Mouse (Mus musculus) kidney, embryonic 16.5 days (tissue): ENCODE measurements at regions not wholly inside any gene's neighbourhood (a gene's known extent, or its start where the extent isn't known, plus 50 kb on each side); places are given as distances from the start of the nearest gene placed in this dataset.
A peak's percentile ranks its signal among the peaks of the same experiment; 100 is the strongest.

ENCODE experiments used
- ATAC-seq: fragments of 200-750 bp; cut with Nextera tagmentation; 2 replicates; pipeline ENCODE4 v1.8.0; 2017; ENCODE audit warnings: moderate TSS enrichment; ENCODE audit not compliant: low FRiP score, low TSS enrichment
- H3K27ac ChIP-seq: fragments of 300-500 bp; sonication (generic); 2 replicates; pipeline ENCODE4 v1.5.1; 2014; ENCODE audit warnings: low read length
- H3K27me3 ChIP-seq: fragments of 300-500 bp; sonication (generic); 2 replicates; pipeline ENCODE4 v1.6.1; 2014; ENCODE audit warnings: low read length, control low read depth, mixed read lengths; ENCODE audit not compliant: insufficient read depth
- H3K36me3 ChIP-seq: fragments of 300-500 bp; sonication (generic); 2 replicates; pipeline ENCODE4 v1.6.1; 2014; ENCODE audit warnings: low read length, control low read depth, mixed read lengths; ENCODE audit not compliant: insufficient read depth
- H3K4me1 ChIP-seq: fragments of 300-500 bp; sonication (generic); 2 replicates; pipeline ENCODE4 v1.6.1; 2014; ENCODE audit warnings: low read length, control low read depth, mixed read lengths; ENCODE audit not compliant: insufficient read depth
- H3K4me2 ChIP-seq: fragments of 300-500 bp; sonication (generic); replicated peaks from 2 replicates; pipeline ENCODE4 v1.6.1; 2014; ENCODE audit warnings: low read depth, low read length
- H3K4me3 ChIP-seq: fragments of 300-500 bp; sonication (generic); 2 replicates; pipeline ENCODE4 v1.5.1; 2014; ENCODE audit warnings: mild to moderate bottlenecking, low read length
- H3K9ac ChIP-seq: fragments of 300-500 bp; sonication (generic); replicated peaks from 2 replicates; pipeline ENCODE4 v1.6.1; 2014; ENCODE audit warnings: low read length
- H3K9me3 ChIP-seq: fragments of 300-500 bp; sonication (generic); 2 replicates; pipeline ENCODE4 v1.6.1; 2016; ENCODE audit warnings: low read length, control low read depth
- WGBS: fragments of 180-500 bp; shearing (Covaris S2); extraction: QIAGEN DNeasy Blood & Tissue Kit; methylation state at CpG from one replicate; pipeline ENCODE4 v1.1.7; 2014; 5-methylcytosine and 5-hydroxymethylcytosine counted together

GRCm38 (mm10) chr2:174864657-174865056, 104.2 kb downstream of the Edn3 start:
- peaks cover 25% of the 10 kb centered on the region for H3K4me1 ChIP-seq
- 25% methylated on average over 3 of the region's 3 CpGs for WGBS
- no peaks in the 10 kb centered on the region for H3K27me3 ChIP-seq
- no peak overlapping the region for H3K9ac ChIP-seq
- H3K4me2 ChIP-seq: no peak overlapping the region
- ATAC-seq: no peak
- H3K36me3 ChIP-seq: no peaks in the 10 kb centered on the region
- no peaks in the 10 kb centered on the region for H3K9me3 ChIP-seq
- no peak overlapping the region for H3K4me3 ChIP-seq
- H3K27ac ChIP-seq: peak overlapping the region; percentile 9; the same call in 1 of the 2 replicates

- WGBS: 73% methylated on average over 8 of the region's 8 CpGs
- Histone ChIP-seq H3K27ac (peak overlapping the region; percentile 52), H3K4me3 (no peak overlapping the region)
These were observed 106.1 kb downstream of the Edn3 start for GRCm38 (mm10) chr2:174866546-174866945.

GRCm38 (mm10) chr2:174867397-174867796, 107.0 kb downstream of the Edn3 start:
- no peaks in the 10 kb centered on the region for H3K36me3 ChIP-seq
- no peak overlapping the region for H3K9ac ChIP-seq
- ATAC-seq: no peak
- H3K27me3 ChIP-seq: no peaks in the 10 kb centered on the region
- WGBS: 41% methylated on average over 5 of the region's 5 CpGs
- H3K9me3 ChIP-seq: no peaks in the 10 kb centered on the region
- H3K4me1 ChIP-seq: peaks cover 29% of the 10 kb centered on the region
- no peak overlapping the region for H3K4me3 ChIP-seq
- no peak overlapping the region for H3K27ac ChIP-seq
- no peak overlapping the region for H3K4me2 ChIP-seq

More at GRCm38 (mm10) chr2:174866546-174866945, 106.1 kb downstream of the Edn3 start:
- no peaks in the 10 kb centered on the region for H3K9me3 ChIP-seq
- H3K4me1 ChIP-seq: peaks cover 24% of the 10 kb centered on the region
- H3K9ac ChIP-seq: no peak overlapping the region
- ATAC-seq: no peak
- H3K27me3 ChIP-seq: no peaks in the 10 kb centered on the region
- no peak overlapping the region for H3K4me2 ChIP-seq
- no peaks in the 10 kb centered on the region for H3K36me3 ChIP-seq

GRCm38 (mm10) chr2:174868186-174868585, 107.8 kb downstream of the Edn3 start:
- Histone ChIP-seq H3K4me2 (no peak overlapping the region), H3K4me1 (peaks cover 29% of the 10 kb centered on the region), H3K36me3 (no peaks in the 10 kb centered on the region), H3K4me3 (no peak overlapping the region), H3K9me3 (no peaks in the 10 kb centered on the region), H3K9ac (no peak overlapping the region), H3K27ac (peak overlapping the region; percentile 45; the same call in 1 of the 2 replicates), H3K27me3 (no peaks in the 10 kb centered on the region)
- WGBS: 27% methylated on average over 3 of the region's 3 CpGs
- ATAC-seq: no peak

- Histone ChIP-seq H3K4me1 (peaks cover 29% of the 10 kb centered on the region), H3K9ac (no peak overlapping the region), H3K36me3 (no peaks in the 10 kb centered on the region), H3K27me3 (no peaks in the 10 kb centered on the region), H3K4me3 (no peak overlapping the region), H3K4me2 (no peak overlapping the region), H3K9me3 (no peaks in the 10 kb centered on the region), H3K27ac (no peak overlapping the region)
- 27% methylated on average over 8 of the region's 8 CpGs for WGBS
- no peak for ATAC-seq
These were observed 108.4 kb downstream of the Edn3 start for GRCm38 (mm10) chr2:174868743-174869369.

GRCm38 (mm10) chr2:174870284-174870683, 109.9 kb downstream of the Edn3 start:
- Histone ChIP-seq H3K9me3 (no peaks in the 10 kb centered on the region), H3K27me3 (no peaks in the 10 kb centered on the region), H3K27ac (no peak overlapping the region), H3K9ac (no peak overlapping the region), H3K36me3 (no peaks in the 10 kb centered on the region), H3K4me2 (no peak overlapping the region), H3K4me3 (no peak overlapping the region), H3K4me1 (peaks cover 22% of the 10 kb centered on the region)
- ATAC-seq: no peak
- 85% methylated on average over 5 of the region's 5 CpGs for WGBS

GRCm38 (mm10) chr2:174871225-174871624, 110.8 kb downstream of the Edn3 start:
- H3K36me3 ChIP-seq: no peaks in the 10 kb centered on the region
- H3K9ac ChIP-seq: no peak overlapping the region
- H3K4me3 ChIP-seq: no peak overlapping the region
- H3K27me3 ChIP-seq: no peaks in the 10 kb centered on the region
- 65% methylated on average over 10 of the region's 10 CpGs for WGBS
- no peak overlapping the region for H3K4me2 ChIP-seq
- H3K4me1 ChIP-seq: peaks cover 22% of the 10 kb centered on the region
- no peak overlapping the region for H3K27ac ChIP-seq
- no peaks in the 10 kb centered on the region for H3K9me3 ChIP-seq
- no peak for ATAC-seq

GRCm38 (mm10) chr2:174871844-174872243, 111.4 kb downstream of the Edn3 start:
- no peak overlapping the region for H3K27ac ChIP-seq
- no peak for ATAC-seq

GRCm38 (mm10) chr2:174876886-174877285, 116.5 kb downstream of the Edn3 start:
- Histone ChIP-seq H3K36me3 (no peaks in the 10 kb centered on the region), H3K4me2 (no peak overlapping the region), H3K4me3 (no peak overlapping the region), H3K27me3 (no peaks in the 10 kb centered on the region), H3K9me3 (0 out of 2 replicates have a peak, but pooled peaks cover 2% of the 10 kb centered on the region), H3K9ac (no peak overlapping the region), H3K4me1 (peaks cover 18% of the 10 kb centered on the region), H3K27ac (no peak overlapping the region)
- 40% methylated on average over 5 of the region's 5 CpGs for WGBS
- no peak for ATAC-seq

More at GRCm38 (mm10) chr2:174871844-174872243, 111.4 kb downstream of the Edn3 start:
- Histone ChIP-seq H3K4me2 (no peak overlapping the region), H3K4me3 (no peak overlapping the region), H3K4me1 (peaks cover 22% of the 10 kb centered on the region), H3K9ac (no peak overlapping the region), H3K27me3 (no peaks in the 10 kb centered on the region), H3K9me3 (no peaks in the 10 kb centered on the region), H3K36me3 (no peaks in the 10 kb centered on the region)
- 67% methylated on average over 3 of the region's 3 CpGs for WGBS

- Histone ChIP-seq H3K27ac (no peak overlapping the region), H3K27me3 (no peaks in the 10 kb centered on the region), H3K9ac (no peak overlapping the region), H3K4me2 (no peak overlapping the region), H3K4me3 (no peak overlapping the region), H3K9me3 (0 out of 2 replicates have a peak, but pooled peaks cover 2% of the 10 kb centered on the region), H3K36me3 (no peaks in the 10 kb centered on the region), H3K4me1 (peaks cover 15% of the 10 kb centered on the region)
- WGBS: 21% methylated on average over 4 of the region's 4 CpGs
- ATAC-seq: peak; percentile 68
These were observed 118.6 kb downstream of the Edn3 start for GRCm38 (mm10) chr2:174878979-174879378.
